Mouse (Mus musculus): ENCODE measurements around the gene Rexo1.

The Rexo1 gene

DNA sequence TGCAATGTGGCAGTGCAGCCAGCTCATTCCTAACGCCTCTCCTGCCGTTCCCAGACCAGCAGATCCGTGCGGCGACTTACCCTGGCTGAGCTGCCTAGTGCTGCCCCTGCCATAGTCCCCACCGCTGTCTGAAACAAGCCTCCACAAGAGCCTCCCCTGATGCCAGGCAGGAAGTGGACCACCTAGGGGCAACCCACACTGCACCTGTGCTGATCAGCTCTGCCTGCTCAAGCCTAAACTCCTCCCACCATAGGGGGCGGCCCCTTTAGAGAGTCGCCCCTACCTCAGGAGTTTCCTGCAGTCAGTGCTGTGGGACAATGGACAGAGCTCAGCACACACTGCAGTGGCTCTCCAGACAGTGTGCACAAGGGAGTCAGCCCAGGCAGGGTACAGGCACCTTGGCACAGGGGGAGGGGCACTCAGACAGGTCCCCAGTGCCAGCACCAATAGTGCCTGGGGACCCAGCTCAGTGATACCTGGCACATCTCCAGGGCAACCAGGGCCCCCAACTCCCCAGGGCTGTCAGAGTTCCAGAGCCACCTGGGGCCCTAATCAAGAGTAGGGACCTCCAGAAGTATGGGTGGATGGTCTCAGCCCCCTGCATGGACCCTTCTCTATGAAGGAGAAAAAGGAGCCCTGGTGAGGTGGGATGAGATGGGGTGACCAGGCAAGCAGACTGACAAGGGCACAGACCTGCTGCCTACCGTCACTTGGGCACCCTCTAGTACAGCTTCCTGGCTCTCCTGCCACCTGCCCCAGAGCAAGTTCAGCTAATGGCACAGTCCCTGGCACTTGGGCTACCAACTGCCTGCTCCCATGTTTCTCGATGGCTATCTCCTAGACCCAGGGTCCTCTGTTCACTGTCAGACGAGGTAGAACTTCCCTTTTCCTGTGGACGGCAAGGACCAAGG, 23.5 kb upstream of the Rexo1 start:
- DNase-seq = no peak

- peak; percentile 82 for DNase-seq
Observed at GRCm38 (mm10) chr10:80584045-80584488, 22.7 kb upstream of the Rexo1 start.

GRCm38 (mm10) chr10:80583047-80583446, 21.7 kb upstream of the Rexo1 start:
- DNase-seq = no peak

GRCm38 (mm10) chr10:80578911-80579310, 17.6 kb upstream of the Rexo1 start:
- peak; percentile 71 for DNase-seq

DNA sequence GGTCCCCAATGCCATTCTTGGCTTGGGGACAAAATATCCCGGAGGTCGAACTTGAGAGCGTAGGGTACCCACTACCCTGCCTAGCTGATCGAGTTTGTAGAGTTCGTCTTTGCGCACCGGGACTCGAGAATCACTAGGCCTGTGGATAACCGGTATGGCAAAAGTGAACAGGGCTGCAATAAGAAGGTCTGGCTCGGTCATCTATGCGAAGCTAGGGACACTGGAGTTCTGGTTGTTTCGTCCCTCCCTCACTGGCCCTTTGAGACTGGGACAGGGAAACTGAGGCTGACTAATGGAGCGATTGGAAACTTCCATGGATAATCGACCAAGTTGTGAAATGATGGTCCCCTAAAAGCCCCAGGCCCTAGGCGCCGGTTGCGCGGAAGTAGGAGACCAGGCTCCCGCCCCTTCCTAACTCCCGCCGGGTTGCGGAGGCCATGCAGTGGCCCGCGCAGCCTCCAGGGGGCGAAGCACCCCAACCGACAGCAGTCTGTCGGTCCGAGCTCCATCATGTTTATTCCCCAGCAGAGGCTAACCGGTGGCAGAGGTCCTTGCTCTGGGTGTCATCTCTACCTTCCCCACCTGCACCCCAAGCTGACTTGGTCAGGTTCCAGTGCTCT, 16.9 kb upstream of the Rexo1 start:
- peak; percentile 83 for DNase-seq

DNA sequence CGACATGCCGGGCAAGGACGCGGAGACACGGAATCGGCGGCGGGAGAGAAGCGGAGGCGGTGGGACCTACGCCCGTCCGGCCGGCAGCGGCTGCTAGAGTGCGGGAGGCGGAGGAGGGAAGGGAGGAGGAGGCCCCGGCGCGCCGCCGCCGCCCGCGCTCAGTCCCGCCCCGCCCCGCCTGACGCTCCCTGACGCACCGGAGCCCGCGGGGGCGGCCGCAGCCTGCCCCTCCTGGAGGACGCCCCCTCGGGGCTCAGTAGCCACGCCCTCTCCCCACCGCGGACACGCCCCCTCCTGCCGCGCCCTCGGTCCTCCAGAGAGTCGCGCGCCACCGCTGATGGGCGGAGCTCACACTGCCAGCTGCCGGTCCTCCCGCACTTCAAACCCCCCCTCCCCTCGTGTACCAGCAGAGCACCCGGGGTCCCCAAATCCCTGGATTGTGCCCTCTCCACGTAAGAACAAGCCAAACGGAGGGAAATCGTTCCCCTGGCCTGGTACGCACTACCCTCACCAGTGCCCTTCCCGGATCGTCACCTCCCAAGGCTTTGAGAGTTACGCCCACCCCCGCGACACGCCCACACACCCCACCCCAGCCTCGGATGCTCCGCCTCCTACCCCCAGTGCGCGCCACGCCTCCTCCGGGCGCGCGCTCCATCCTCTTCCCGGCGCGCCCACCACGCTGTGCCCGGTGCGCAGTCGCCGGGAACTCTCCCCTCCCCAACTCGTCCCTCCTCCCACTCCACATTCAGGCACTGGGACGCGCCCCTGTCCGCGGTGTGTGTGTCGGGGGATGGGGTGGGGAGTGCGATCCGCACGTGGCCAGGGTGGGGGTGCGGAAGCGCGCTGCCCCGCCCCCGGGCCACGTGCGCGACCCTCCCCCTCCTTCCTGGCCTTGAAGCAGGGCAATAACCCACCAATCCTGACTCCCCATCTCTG, 16.1 kb upstream of the Rexo1 start, which contains the start of gene Klf16:
Gene Klf16 (minus strand): TSS at position 127 of the 936 bp plus-strand sequence.
- peak; percentile 97 for DNase-seq

GRCm38 (mm10) chr10:80576351-80577194, 15.2 kb upstream of the Rexo1 start:
- peak; percentile 57 for DNase-seq

- no peak for DNase-seq
Observed at GRCm38 (mm10) chr10:80575925-80576324, 14.6 kb upstream of the Rexo1 start.

DNA sequence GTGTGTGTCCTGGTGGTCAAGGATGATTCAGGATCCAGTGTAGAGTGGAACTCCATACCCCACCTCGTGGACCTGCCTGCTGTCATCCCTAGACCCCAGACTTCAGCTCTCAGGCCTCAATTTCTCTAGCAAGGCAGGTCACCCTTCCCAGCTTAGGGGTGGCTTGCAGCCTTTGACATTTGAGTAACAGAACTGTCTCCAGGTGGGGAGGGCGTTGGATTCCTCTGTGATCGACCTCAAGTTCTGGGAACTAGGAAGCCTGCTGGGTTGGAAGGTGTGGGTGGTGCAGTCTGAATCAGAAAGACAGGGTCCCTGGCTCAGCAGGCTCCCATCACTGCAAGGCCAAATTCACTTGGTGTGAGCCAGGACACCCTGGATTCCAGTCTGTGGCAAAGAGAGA, 13.5 kb upstream of the Rexo1 start:
- no peak for DNase-seq

DNA sequence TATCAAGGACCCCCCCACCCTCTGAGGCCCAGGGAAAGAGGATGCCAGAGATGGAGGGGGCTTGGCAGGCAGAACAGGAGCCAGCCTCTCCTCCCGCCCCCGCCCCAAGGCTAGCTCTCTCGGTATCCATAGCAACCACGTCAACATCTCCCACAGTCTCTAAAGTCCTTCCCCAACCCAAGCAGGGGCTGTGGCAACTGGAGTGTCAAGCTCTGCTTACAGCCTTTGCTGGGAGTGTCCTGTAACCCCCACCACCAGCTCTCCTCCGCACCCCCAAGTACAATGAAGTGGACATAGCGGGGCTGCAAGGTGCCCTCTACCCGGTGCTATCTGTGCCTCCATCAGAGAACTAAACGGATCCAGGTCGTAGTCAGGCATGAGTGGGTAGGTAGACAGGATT, 12.6 kb upstream of the Rexo1 start:
- no peak for DNase-seq

- DNase-seq = no peak
Observed at GRCm38 (mm10) chr10:80572477-80572876, 11.1 kb upstream of the Rexo1 start.

DNA sequence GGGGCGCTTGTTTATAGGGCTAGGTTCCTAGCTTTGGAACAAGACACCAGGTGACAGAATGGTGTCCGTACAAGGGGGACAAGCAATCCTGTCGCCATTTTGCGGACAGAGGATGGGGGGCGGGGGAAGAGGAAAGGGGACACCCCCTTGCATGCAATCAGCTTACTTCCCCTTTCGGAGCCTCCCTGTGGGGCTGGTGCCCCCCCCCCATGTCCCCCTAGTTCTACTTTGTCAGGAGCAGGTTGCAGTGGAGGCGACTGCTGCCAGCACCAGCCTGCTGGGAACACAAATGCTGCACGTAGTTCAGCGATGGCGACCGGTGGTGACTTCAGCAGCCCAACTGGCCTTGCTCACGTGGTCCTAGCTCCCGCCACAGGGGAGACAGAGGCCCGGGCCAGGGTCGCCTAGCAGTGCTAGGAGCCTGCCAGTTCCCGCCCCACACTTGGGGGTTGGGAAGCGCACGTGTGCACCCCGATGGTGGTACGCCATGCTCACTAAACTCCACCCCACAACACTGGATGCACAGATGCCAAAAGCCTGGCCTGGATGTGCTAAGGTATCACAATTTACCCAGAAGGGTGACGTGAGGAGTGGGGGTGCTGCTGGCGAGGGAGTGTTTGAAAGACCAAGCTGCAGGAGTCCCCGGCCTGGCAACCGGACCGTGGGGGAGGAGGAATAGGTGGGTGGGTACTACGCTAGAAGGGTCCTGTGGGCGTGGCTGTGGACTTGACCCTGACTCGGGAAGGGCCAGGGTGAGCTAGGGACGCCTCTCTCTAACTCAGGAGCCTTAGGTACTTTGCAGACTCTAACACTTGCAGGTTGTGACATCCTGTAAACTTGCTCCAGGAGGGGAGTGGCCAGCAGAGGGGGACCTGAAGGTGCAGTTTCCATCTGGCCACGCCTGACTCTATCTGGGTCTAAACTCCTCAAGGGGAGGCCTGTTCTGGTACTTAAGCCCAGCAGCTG, 9.8 kb upstream of the Rexo1 start:
- DNase-seq = no peak

DNA sequence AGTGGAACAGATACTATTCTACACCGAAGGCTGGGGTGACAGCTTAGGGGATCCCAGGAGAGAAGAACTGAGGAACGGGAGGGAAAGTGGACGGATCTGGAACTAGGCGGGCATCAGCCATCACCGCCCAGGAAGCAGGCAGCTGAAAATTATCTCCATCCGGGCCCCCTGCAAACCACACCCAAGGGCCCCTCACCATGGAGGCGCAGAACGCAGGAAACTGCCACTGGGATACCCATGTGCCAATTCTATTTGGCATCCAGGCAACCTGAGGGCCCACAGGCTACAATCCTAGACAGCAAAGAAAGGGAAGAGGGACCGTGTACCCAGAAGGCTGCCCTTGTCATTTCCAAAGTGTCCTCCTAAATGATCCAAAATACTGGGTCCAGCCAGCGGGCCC, 9.1 kb upstream of the Rexo1 start:
- DNase-seq = no peak

DNA sequence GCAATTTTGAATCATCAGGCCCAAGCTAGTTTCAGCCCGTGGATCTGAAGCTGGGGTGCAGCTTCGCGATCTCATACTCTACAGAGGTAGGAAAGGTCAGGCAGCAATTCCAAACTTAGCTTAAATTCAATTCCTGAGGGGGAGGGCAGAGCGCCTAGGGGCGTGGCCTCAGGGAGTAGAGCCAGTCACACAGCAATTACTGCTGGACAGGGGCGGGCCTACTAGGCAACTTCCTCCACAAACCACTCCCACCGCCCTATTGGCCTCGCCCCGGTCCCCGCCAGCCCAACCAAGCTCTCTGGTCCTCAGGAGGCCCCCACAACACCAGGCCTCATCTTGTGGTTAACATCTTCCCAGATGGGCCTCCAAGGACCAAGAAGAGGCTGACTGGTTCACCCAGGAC, 8.3 kb upstream of the Rexo1 start:
- DNase-seq = peak; percentile 71

GRCm38 (mm10) chr10:80568876-80569275, 7.5 kb upstream of the Rexo1 start:
- no peak for DNase-seq

- peak; percentile 69 for DNase-seq
Observed at GRCm38 (mm10) chr10:80566375-80567092, 5.2 kb upstream of the Rexo1 start.

- no peak for DNase-seq
Observed at GRCm38 (mm10) chr10:80560621-80561020, 739 bp downstream of the Rexo1 start.

DNA sequence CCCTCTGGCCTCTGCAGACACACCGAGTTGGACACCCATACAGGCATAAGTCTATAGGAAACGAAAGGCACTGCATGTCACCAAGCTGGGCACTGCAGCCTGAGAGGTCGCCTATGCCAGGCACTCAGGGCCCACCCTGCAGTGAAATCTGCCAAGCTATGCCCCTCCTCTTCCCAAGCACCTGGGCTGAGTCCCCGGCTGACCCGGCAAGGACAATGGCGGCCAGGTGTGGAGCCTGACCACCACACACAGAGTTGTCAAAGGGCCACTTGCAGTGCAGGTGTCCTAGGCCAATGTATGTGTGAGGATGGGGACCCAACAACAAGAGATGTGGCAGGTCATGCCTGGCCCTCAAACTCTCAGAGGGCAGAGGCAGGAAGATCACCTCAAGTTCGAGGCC, 1.9 kb downstream of the Rexo1 start:
- DNase-seq = no peak

GRCm38 (mm10) chr10:80557346-80557965, 3.9 kb downstream of the Rexo1 start:
- peak; percentile 88 for DNase-seq

GRCm38 (mm10) chr10:80553997-80554396, 7.4 kb downstream of the Rexo1 start:
- DNase-seq = no peak

Measured in kidney, adult 11 months (tissue).